Mouse (Mus musculus): ENCODE measurements around the gene Ap5s1.

Gene Ap5s1

DNA sequence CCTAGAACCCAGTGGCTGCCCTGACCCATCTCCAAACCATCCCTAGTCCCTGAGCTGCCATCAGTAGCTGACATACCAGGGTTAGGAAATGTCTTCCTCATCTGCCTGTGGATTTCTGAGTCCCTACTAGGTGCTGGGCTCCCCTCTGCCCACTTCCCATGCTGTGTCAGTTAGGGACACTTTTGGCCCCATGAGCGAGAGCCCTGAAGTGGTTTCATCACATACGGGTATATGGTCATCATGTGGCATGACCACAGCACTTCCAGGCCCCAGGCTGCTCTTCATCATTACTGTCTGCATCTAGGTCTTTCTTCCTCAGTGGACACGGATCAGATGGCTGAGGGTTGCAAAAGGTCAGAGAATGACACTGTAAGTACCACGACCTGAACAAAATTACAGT is at the start of gene Ap5s1:
Gene Ap5s1 (plus strand): TSS at position 301 of the 400 bp plus-strand sequence.
- no peak for DNase-seq (ENCODE audit: low read depth, low spot score)

- no peak for DNase-seq (ENCODE audit: low read depth, low spot score)
Measured at GRCm38 (mm10) chr2:131159491-131159910, 47.4 kb upstream of the Ap5s1 start.

DNA sequence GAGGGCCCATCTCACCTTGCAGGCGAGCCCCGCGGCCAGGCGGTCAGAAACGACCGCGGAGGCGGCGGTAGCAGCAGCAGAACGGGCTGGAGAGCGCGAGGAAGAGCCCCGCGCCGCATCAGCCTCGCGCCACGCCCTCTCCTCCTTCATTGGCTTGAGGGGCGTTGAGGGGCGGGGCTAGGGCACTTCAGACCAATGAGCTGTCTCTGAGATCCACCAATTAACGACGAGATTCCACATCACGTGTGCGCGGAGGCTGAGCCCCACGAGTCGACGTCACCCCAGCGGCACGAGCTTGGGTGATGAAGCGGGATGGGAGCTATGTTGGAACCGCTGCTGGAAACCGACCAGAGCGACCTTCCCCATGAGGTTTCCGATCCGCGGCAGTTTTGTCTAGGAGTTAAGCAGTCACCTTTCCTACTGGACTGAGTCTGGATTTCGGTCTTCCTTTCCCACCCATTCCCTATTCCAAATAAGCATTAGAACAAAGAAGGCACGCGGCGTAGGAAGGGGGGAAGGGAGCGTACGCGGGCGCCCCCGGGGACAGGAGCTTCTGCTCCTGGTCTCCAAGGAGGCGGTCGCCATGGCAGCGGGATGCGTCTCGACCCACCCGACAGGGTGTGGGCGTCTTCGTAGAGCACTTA is 46.8 kb upstream of the Ap5s1 start, which contains the start of gene 1700037H04Rik:
Gene 1700037H04Rik (minus strand): TSS at position 144 of the 644 bp plus-strand sequence.
- peak; percentile 98 for DNase-seq (ENCODE audit: low read depth, low spot score)

- DNase-seq (ENCODE audit: low read depth, low spot score): no peak
Measured at GRCm38 (mm10) chr2:131160671-131161111, 46.2 kb upstream of the Ap5s1 start.

DNA sequence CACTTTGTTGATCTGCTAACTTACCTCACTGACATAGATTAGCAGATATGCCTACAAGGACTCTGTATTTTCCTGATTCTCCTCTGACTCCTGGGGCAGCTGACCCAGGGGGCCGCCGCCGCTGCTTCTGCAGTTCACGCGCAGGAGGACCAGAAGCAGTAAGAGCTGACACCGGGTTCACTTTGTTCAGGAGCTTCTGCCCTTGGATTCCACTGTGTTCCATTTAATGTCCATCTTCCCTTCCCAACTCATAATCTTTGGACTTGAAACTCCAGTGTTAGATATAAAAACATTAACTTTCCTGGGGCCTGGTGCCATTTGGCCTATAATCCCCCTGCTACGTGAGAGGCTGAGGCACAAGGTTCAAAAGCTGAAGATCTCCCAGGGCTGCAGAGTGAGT is 43.0 kb upstream of the Ap5s1 start:
- DNase-seq (ENCODE audit: low read depth, low spot score): no peak

DNA sequence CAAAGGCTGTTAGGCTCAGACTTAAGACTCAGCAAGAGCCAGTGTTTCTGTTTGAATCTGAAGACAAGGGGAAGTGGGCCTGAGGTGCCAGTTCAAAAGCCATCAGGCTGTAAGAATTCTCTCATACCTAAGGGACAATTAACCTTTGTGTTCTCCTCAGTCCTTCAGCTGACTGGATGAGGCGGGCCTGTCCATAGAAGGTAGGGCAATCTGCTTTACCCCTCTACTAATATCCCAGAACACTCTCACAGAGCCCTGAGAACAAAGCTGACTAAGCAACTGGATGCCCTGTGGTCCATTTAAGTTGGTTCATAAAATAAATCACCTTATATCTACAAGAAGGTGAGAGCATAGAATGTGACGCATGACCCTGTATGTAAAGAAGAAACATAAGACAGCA is 40.7 kb upstream of the Ap5s1 start:
- no peak for DNase-seq (ENCODE audit: low read depth, low spot score)

- DNase-seq (ENCODE audit: low read depth, low spot score): no peak
Measured at GRCm38 (mm10) chr2:131167984-131168383, 38.9 kb upstream of the Ap5s1 start.

GRCm38 (mm10) chr2:131168914-131169313 is 38.0 kb upstream of the Ap5s1 start:
- DNase-seq (ENCODE audit: low read depth, low spot score): no peak

DNA sequence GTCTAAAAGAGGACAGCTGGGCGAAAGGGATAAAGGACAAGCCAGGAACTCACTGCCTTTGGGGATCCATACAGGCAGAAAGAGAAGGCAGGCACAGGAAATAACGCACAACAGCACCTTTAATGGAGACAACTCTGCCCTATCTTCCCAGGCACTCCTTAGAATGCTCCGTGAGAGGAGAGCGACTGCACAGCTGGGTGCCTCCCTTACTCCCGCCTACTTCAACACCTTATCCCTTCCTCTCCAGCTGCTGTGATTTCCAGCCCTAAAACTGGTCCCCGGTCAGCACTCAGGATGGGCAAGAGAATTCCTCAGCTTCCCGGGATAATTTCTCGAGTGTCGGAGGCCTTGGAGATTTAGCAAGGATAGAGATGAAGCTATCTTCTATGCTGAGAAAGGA is 35.9 kb upstream of the Ap5s1 start:
- no peak for DNase-seq (ENCODE audit: low read depth, low spot score)

GRCm38 (mm10) chr2:131171401-131172104 is 35.3 kb upstream of the Ap5s1 start:
- peak; percentile 47 for DNase-seq (ENCODE audit: low read depth, low spot score)

- no peak for DNase-seq (ENCODE audit: low read depth, low spot score)
Measured at GRCm38 (mm10) chr2:131172322-131172721, 34.6 kb upstream of the Ap5s1 start.

GRCm38 (mm10) chr2:131174700-131175099 is 32.2 kb upstream of the Ap5s1 start:
- DNase-seq (ENCODE audit: low read depth, low spot score): peak; percentile 86

- DNase-seq (ENCODE audit: low read depth, low spot score): no peak
Measured at GRCm38 (mm10) chr2:131175286-131175944, 31.5 kb upstream of the Ap5s1 start.

- no peak for DNase-seq (ENCODE audit: low read depth, low spot score)
Measured at GRCm38 (mm10) chr2:131175945-131176309, 31.0 kb upstream of the Ap5s1 start.

GRCm38 (mm10) chr2:131176491-131176890 is 30.4 kb upstream of the Ap5s1 start:
- no peak for DNase-seq (ENCODE audit: low read depth, low spot score)

DNA sequence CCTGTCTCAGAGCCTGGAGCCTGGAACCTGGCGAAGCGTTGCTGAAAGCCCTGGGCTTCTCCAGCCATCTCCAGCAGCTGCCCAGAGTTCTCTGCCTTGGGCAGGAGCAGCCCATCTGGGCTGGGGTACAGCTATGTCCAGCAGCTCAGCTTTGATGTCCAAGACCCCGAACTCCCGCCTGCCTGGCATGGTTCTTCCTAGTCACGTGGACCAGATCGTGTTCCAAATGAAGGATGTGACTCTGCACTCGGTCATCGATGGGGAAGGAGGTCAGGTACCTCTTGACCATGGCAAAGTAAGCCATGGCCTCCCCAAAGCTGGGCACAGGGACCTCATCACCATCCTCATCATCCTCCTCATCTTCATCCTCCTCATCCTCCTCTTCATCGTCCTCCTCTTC is 28.9 kb upstream of the Ap5s1 start:
- DNase-seq (ENCODE audit: low read depth, low spot score): no peak

DNA sequence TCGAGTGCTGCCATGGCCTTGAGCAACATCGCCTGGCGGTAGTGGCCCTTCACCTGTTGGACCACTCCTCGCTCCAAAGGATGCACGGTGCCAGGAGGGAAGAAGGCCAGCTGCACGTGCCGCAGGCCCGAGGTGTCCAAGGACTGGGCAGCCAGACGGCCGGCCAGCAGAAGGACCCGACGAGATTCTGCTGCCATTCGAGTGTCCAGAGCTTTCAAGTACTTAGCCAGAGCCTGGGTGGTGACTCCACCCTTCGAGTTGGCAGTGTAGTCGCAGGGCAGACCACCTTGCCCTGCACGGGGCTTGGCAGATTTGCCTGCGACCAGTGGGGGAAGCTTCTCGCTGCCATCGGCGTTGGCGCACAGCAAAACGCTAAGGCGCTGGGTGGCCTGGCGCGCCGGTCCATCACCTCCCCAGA is 28.0 kb upstream of the Ap5s1 start:
- DNase-seq (ENCODE audit: low read depth, low spot score): peak; percentile 31

DNA sequence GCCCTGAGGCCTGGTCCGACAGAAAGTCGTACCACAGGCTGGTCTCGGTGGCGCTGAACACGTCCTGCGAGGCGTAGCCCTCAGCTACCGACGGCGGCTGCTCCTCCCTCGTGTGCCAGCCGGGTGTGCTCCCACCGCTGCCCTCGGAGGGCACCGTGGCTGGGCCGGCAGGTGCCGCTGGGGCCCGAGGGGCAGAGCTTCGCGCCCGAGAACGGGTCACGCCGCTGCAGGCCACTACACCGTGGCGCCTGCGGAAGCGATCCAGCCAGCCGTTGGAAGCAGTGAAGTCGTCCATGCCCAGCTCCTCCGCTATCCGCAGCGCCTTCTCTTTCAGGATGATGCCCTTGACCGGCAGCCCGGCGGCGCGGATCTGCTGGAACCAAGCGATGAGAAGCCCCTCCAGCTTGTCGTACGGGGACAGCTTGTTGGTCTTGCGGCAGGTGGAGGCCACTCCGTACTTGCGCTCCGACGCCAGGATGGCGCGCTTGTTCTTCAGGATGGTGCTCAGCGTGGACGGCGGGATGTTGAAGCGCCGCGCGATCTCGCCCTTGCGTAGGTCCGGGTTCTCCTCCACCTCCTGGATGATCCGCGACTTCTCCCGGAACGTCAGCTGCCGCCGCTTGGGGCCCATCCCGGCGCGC is 27.5 kb upstream of the Ap5s1 start:
- peak; percentile 64 for DNase-seq (ENCODE audit: low read depth, low spot score)

DNA sequence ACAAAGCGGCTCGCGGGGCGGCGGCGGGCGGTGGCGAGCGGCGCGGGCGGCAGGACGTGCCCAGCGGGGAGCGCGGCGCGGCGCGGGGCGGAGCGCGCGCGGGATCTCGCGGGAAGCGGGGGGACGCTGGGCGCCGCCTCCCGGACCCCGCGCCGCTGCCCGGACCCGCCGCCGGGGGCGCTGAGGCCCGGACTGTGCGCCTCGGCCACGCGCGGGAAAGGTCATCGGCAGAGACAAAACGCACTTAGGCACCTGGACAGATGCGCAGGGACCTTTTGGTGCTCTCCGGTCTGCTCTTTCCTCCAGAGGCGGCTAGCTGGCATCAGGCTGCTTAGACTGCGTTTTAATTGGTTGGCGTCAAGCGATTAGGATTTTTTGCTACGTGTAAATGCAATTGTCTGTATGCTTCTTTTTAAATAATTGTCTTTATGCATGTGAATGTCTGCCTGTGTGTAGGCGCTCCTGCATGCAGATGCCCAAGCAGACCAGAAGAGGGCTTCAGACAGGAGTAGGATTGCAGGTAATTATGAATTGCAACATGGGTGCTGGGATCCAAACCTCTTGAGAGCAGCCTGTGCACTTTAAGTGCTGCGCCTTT is 26.8 kb upstream of the Ap5s1 start, which contains the start of gene Cenpb:
Gene Cenpb (minus strand): TSS at position 78 of the 598 bp plus-strand sequence.
- DNase-seq (ENCODE audit: low read depth, low spot score): peak; percentile 78

DNA sequence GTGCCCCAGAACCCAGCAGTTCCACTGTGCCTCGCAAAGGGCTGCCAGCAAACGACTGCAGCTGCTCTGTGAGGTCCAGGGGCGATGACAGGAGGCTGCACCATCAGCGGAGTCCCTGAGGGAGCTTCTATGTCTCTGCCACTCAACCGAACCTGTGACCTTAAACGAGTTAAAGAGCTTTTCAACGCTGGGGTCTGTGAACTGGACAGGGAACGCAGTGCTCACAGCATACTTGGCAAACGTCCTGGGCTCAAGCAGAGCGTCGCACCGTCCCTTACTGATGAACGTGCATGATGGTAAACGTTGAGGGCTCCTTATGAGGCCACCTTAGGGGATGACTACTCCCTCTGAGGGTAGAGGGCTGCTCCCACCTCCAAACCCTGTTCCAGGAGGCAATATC is 20.5 kb upstream of the Ap5s1 start:
- no peak for DNase-seq (ENCODE audit: low read depth, low spot score)

GRCm38 (mm10) chr2:131186771-131187601 is 19.9 kb upstream of the Ap5s1 start, which contains the start of the genes Cdc25b and Spef1:
Gene Cdc25b, plus strand, starts transcription at chr2:131186949.
Gene Spef1, minus strand, starts transcription at chr2:131187282.
- DNase-seq (ENCODE audit: low read depth, low spot score): peak; percentile 90

Data from CD4-positive helper T cell, adult 2 months (primary cell).